Mouse (Mus musculus) ovary, adult 2 months (tissue): Measurements from ENCODE around the gene Sap30l. TPM values are rescaled to one million over a fixed set of nuclear protein-coding genes. Genes with fewer than 3 reads are reported as not detected.

Source experiments
- polyA plus RNA-seq: library from polyadenylated mRNA; depleted of rRNA; stranded (reverse); fragments of >200 nt; gene quantifications from 2 replicates; pipeline ENCODE4 v1.2.3, GENCODE M21; 2012; rRNA removed

Sap30l gene
- 56.7 and 86.7 TPM in 2 replicates for polyA plus RNA-seq

GRCm38 (mm10) chr11:57800971-57801765, at the start of gene Sap30l:
Gene Sap30l, plus strand, starts transcription at chr11:57801637.

DNA sequence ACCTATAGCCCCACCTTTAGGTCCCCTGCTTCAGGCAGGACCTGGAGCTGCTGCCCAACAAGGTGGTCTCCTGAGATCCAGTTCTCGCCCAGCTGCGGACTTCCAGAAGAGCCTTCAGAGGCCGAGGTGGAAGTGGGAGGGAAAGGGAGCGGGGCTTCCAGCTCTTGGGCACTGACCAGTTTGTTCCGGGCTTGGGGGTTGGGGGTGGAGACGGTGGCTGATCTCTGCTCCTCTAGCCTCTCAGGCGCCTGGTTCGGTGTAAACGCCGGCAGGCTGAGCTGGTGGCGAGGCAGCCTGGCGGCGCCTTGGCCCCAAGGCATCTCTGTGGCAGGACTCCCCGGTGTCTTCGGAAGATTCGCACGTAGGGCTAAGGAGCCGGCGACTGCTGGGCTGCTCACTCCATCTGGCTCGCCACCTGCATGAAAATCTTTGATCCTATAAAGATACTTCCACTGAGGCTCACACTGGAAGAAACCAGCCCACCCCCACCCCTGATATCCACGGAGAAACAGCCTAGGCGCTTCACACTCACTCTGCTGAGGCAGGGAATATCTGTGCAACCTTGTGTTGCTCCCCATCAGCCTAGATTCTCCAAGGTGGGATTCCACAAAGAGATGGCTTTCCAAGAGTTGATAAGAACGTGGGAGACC, 31.2 kb downstream of the Sap30l start, which contains the start of gene Hand1:
Hand1 (minus strand) TSS at position 267 of the 650 bp plus-strand sequence.

Other genes starting within 250 kb of the Sap30l start
- gene Galnt10, start 156.2 kb upstream of the Sap30l start, polyA plus RNA-seq: 22.2 and 28.1 TPM in 2 replicates
- not detected in 2 replicates for gene Hand1, start 31.2 kb downstream of the Sap30l start, polyA plus RNA-seq
- gene Larp1, start 207.4 kb downstream of the Sap30l start, polyA plus RNA-seq: 42.4 and 48.7 TPM in 2 replicates